Mouse (Mus musculus) ES-Bruce4 (cell line): ENCODE measurements around the gene Gm20695. TPM values are rescaled to one million over a fixed set of nuclear protein-coding genes. Genes with fewer than 3 reads are reported as not detected.

Source experiments
- H3K27ac ChIP-seq: 2 replicates; pipeline ENCODE4 v1.5.1; 2012; ENCODE audit warnings: low read length, inconsistent platforms; ENCODE audit not compliant: insufficient read depth
- H3K27me3 ChIP-seq: 2 replicates; pipeline ENCODE4 v1.6.1; 2012; ENCODE audit warnings: mild to moderate bottlenecking, low read length, inconsistent platforms; ENCODE audit not compliant: control insufficient read depth, poor library complexity, insufficient read depth, severe bottlenecking
- H3K36me3 ChIP-seq: 2 replicates; pipeline ENCODE4 v1.6.1; 2012; ENCODE audit warnings: inconsistent platforms, mild to moderate bottlenecking, low read length, moderate library complexity; ENCODE audit not compliant: control insufficient read depth, poor library complexity, insufficient read depth, severe bottlenecking
- H3K4me1 ChIP-seq: one replicate; pipeline ENCODE4 v1.8.1; 2011; ENCODE audit warnings: low read length; ENCODE audit not compliant: control insufficient read depth, insufficient read depth
- H3K4me3 ChIP-seq: 2 replicates; pipeline ENCODE4 v1.5.1; 2011; ENCODE audit warnings: low read depth, mild to moderate bottlenecking, low read length
- H3K9ac ChIP-seq: 2 replicates; pipeline ENCODE4 v1.6.1; 2012; ENCODE audit warnings: low read depth, mild to moderate bottlenecking, inconsistent platforms; ENCODE audit not compliant: poor library complexity, severe bottlenecking
- H3K9me3 ChIP-seq: replicated peaks from 2 replicates; pipeline ENCODE4 v1.6.1; 2012; ENCODE audit warnings: mild to moderate bottlenecking, low read length, inconsistent platforms; ENCODE audit not compliant: control insufficient read depth, poor library complexity, insufficient read depth, severe bottlenecking
- CTCF ChIP-seq: IDR thresholded peaks from one replicate; pipeline ENCODE4 v1.8.1; 2011; ENCODE audit warnings: low read depth, low read length
- EP300 ChIP-seq: IDR thresholded peaks from 2 replicates; pipeline ENCODE4 v1.6.1; 2011; ENCODE audit warnings: low read depth, low read length; ENCODE audit not compliant: insufficient read depth
- POLR2A ChIP-seq: IDR thresholded peaks from one replicate; pipeline ENCODE4 v1.8.1; 2011; ENCODE audit warnings: low read length; ENCODE audit not compliant: insufficient read depth
- polyA plus RNA-seq: library from polyadenylated mRNA; stranded (reverse); fragments of >200 nt; gene quantifications from 2 replicates; pipeline ENCODE4 v1.2.4, GENCODE M21; 2011; ENCODE audit warnings: low read depth; ENCODE audit not compliant: missing spikeins, insufficient read depth, insufficient read length

Gm20695 gene
- polyA plus RNA-seq, 1 experiment: not detected

DNA sequence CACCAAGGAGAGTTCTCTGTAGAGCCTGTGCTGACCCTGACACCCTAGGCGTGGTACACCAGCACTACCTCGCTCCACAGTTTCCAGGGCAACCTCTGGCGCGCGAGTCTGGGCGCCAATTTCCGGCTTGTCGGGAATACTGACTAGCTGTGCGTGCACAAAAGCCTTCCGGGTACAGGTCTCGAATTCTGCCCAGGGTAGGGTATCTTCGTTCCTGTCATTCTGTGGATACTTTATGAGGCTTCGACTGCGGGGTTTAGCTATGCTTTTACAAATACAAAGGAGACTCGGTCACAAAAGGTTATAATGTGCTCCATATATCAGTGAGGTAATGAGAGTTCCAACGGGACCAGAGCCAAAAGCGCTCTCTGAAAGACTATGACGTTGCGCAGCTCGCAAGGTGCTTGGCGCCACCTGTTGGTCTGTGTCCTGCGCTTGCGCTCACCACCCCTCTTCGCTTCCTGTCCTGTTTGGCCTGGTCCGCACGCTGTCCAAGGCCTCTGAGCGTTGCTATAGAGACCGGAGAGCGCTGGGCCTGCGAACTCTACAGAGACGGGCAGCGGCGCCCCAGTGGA, 24.2 kb downstream of the Gm20695 start, which contains the start of the genes 1700037C18Rik and Cluap1:
TSS of gene 1700037C18Rik (minus strand) at position 153 of the 575 bp plus-strand sequence.
TSS of gene Cluap1 (plus strand) at position 265 of the 575 bp plus-strand sequence.
- H3K9me3 ChIP-seq: no peaks in the 10 kb centered on the region
- peak within 1 kb of the TSS; percentile 76 for H3K4me3 ChIP-seq
- TF ChIP-seq EP300: 0 out of 2 replicates have a peak, but pooled peaks have one; percentile 12
- TF ChIP-seq POLR2A: peak; percentile 12
- TF ChIP-seq CTCF: peak; percentile 85
- no peaks in the 10 kb centered on the region for H3K27me3 ChIP-seq
- no peaks in the 10 kb centered on the region for H3K4me1 ChIP-seq
- peak within 1 kb of the TSS; percentile 41 for H3K9ac ChIP-seq
- H3K36me3 ChIP-seq: 0 out of 2 replicates have a peak, but pooled peaks cover 4% of the 10 kb centered on the region
- no peak within 1 kb of the TSS for H3K27ac ChIP-seq

DNA sequence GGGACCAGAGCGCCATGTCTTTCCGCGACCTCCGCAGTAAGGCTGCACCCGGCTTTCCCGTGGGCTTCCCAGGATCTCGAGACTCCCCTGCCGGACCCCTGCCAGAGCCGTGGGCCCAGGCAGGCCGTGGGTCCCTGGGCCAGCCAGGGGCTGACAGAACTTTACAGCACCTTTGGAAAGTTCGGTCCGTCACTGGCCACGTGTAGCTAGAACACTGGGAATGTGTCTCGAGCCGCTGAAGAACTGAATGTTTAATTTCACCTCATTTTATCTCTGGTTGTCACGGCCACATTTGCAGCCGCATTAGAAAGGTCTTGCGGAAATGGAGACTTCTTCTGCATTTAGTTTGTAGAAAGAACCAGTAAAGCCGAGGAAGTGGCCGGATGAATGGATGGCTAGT, 24.7 kb downstream of the Gm20695 start:
- no peaks in the 10 kb centered on the region for H3K4me1 ChIP-seq
- no peaks in the 10 kb centered on the region for H3K27me3 ChIP-seq
- no peak overlapping the region for H3K27ac ChIP-seq
- peak overlapping the region; percentile 56 for H3K4me3 ChIP-seq
- H3K9me3 ChIP-seq: no peaks in the 10 kb centered on the region
- H3K36me3 ChIP-seq: 0 out of 2 replicates have a peak, but pooled peaks cover 4% of the 10 kb centered on the region
- TF ChIP-seq CTCF (no peak), EP300 (no peak), POLR2A (no peak)
- H3K9ac ChIP-seq: peak overlapping the region; percentile 41

DNA sequence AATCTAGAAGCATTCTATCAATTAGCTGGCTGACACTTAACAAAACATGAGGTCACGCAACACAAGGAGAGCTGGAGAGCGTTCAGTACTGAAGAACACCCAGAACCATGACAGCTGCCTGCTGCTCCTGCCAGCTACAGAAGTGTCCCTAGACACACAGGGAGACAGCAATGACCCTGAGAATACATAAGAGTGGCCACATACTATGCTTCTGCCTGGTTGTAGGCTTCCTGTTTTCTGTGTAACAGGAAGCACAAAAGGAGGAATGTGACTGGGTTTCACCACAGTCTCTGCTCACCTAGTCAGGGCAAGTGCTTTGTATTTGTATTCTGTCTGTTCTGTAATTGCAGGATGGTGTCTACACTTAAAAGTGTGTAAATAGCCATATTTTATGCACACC, 36.3 kb downstream of the Gm20695 start:
- H3K4me3 ChIP-seq: no peak overlapping the region
- no peak overlapping the region for H3K27ac ChIP-seq
- no peak overlapping the region for H3K9ac ChIP-seq
- no peaks in the 10 kb centered on the region for H3K4me1 ChIP-seq
- H3K27me3 ChIP-seq: no peaks in the 10 kb centered on the region
- no peaks in the 10 kb centered on the region for H3K36me3 ChIP-seq
- H3K9me3 ChIP-seq: no peaks in the 10 kb centered on the region
- TF ChIP-seq CTCF (no peak), EP300 (no peak), POLR2A (no peak)

DNA sequence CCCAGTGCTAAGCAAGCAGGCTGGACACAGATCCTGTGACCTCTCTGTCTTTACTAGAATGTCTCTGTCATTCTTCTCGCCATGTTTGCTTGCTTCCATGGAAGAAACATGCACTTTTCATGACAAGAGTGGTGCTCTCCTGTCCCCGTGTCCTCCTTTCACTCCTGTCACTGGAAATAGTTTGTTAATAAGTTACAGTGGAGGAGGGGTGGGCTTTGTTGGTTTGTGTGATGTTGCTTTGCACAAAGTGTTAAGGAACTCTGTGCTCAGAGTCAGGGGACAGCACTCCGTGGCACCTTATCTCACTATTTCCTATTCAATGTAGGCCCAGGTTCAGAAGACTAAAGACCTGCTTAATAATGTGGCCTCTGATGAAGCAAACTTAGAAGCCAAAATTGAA, 39.1 kb downstream of the Gm20695 start:
- H3K4me3 ChIP-seq: no peak overlapping the region
- no peaks in the 10 kb centered on the region for H3K9me3 ChIP-seq
- H3K4me1 ChIP-seq: no peaks in the 10 kb centered on the region
- H3K9ac ChIP-seq: no peak overlapping the region
- no peaks in the 10 kb centered on the region for H3K27me3 ChIP-seq
- no peaks in the 10 kb centered on the region for H3K36me3 ChIP-seq
- TF ChIP-seq CTCF (no peak), EP300 (no peak), POLR2A (no peak)
- no peak overlapping the region for H3K27ac ChIP-seq

DNA sequence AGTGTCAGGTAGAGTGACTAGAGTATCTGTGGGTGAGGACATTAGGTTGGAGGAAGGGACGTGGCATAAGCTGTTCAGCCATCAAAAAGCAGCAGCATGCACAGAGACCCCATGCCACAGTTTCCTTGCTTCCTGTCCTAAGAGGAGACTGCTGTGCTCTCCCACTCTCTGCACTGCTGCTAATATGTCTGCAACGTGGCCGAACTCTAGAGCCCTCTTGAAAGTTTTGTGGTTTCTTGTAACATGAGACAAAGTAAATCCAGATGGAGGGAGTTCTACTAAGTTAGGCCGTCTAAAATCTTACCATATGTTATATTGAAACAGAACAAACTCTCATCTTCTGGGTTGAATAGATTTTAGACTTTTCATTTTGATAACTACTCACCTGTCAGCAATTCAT, 39.5 kb downstream of the Gm20695 start:
- H3K9me3 ChIP-seq: no peaks in the 10 kb centered on the region
- no peak overlapping the region for H3K27ac ChIP-seq
- H3K4me1 ChIP-seq: no peaks in the 10 kb centered on the region
- no peaks in the 10 kb centered on the region for H3K27me3 ChIP-seq
- no peaks in the 10 kb centered on the region for H3K36me3 ChIP-seq
- no peak overlapping the region for H3K9ac ChIP-seq
- TF ChIP-seq POLR2A (no peak), CTCF (no peak), EP300 (no peak)
- no peak overlapping the region for H3K4me3 ChIP-seq

DNA sequence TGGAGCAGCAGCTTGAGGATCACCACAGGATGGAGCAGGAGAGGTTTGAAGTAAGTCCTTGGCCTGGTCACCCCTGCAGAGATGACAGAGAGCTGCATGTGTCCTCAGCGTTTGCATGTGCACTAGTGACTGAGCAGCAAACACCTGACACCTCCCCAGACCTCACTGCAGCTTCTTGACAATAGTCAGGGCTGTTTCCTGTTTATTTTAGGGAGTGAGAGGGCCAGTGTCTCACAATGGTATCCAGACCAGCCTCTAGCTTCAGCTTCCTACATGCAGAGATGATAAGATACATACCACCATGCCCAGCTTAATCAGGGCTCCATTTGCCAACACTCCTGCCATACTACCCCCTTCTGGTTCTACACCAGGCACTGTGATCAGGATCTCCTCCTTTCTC, 44.1 kb downstream of the Gm20695 start:
- Histone ChIP-seq H3K27me3 (no peaks in the 10 kb centered on the region), H3K9me3 (no peaks in the 10 kb centered on the region), H3K36me3 (no peaks in the 10 kb centered on the region), H3K4me3 (no peak overlapping the region), H3K9ac (no peak overlapping the region), H3K4me1 (peaks cover 2% of the 10 kb centered on the region), H3K27ac (no peak overlapping the region)
- TF ChIP-seq CTCF (no peak), POLR2A (no peak), EP300 (no peak)
